Mouse (Mus musculus) brain, adult 2 months (tissue): ENCODE measurements around the gene 1700017N19Rik.

Source experiments
- DNase-seq: peaks from one replicate; pipeline ENCODE4 v3.0.0; 2011; ENCODE audit warnings: low read depth, low spot score

Gene 1700017N19Rik

DNA sequence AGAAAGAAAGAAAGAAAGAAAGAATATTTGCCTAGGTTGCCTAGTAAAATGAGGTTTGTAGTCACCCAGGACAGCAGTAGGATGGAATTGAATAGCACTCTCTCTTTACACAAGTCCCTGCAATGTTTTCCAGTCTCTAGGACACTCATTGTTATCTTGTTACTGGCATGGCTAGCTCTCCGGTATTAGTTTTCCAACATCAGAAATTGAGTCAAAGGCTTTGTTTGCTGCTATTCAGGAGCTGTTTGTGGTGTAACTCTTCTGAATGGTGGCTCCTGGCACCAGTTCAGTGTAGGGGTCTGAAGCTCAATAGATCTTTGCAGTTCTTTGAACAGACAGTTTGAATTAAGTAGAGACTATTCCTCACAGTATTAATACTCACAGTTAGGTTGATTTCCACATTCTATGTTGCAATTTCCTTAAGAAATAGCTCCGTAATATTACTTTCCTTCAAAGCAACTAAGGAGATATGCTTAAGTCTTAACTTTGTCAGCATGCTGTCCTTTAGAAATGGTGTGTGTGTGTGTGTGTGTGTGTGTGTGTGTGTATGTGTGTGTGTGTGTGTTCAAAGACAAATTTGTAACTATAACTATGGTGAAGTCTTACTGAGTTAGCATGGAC, 71.8 kb downstream of the 1700017N19Rik start:
- no peak for DNase-seq
